Mouse (Mus musculus) E14TG2a.4 (cell line): ENCODE measurements at regions not wholly inside any gene's neighbourhood (a gene's known extent, or its start where the extent isn't known, plus 50 kb on each side); places are given as distances from the start of the nearest gene placed in this dataset.

Source experiments
- CTCF ChIP-seq: conservative IDR thresholded peaks from 2 replicates; pipeline ENCODE4 v1.5.1; 2014; ENCODE audit warnings: low read length
- NANOG ChIP-seq: IDR thresholded peaks from 2 replicates; pipeline ENCODE4 v1.6.1; 2014; ENCODE audit warnings: borderline replicate concordance, low read length, mixed read lengths
- POU5F1 ChIP-seq: IDR thresholded peaks from 2 replicates; pipeline ENCODE4 v1.6.1; 2014; ENCODE audit warnings: low read length, borderline replicate concordance

GRCm38 (mm10) chr7:117777921-117778320 lies 338.1 kb downstream of the Rps15a start:
- TF ChIP-seq CTCF (no peak), POU5F1 (no peak), NANOG (no peak)
